Mouse (Mus musculus): Measurements from ENCODE around the gene Kctd11.

Kctd11 gene

GRCm38 (mm10) chr11:69880853-69881603, at the start of gene Kctd11:
Kctd11 (minus strand) TSS chr11:69881406.
- CTCF ChIA-PET: interaction anchor here (1.4 kb wide), 1 partner anchor 67 kb away, joined by 7 read pairs; the partner anchor contains the start of gene Slc2a4

- CTCF ChIA-PET: interaction anchor here (0.6 kb wide), 1 partner anchor 292 kb away, joined by 7 read pairs; no protein-coding TSS in a partner anchor
These were observed 49.0 kb upstream of the Kctd11 start for GRCm38 (mm10) chr11:69930176-69930575.

- CTCF ChIA-PET: no interaction called here
These were observed 48.5 kb upstream of the Kctd11 start for GRCm38 (mm10) chr11:69929712-69930111.

- CTCF ChIA-PET: interaction anchor here (0.6 kb wide), 2 partner anchors 33 to 119 kb away, joined by 6 to 27 read pairs; no protein-coding TSS in a partner anchor
These were observed 46.3 kb upstream of the Kctd11 start for GRCm38 (mm10) chr11:69927501-69927900.

- CTCF ChIA-PET: interaction anchor here (0.7 to 1.1 kb wide), 2 partner anchors 9 to 34 kb away, joined by 4 to 7 read pairs; no protein-coding TSS in a partner anchor
These were observed 41.6 kb upstream of the Kctd11 start for GRCm38 (mm10) chr11:69922796-69923195.

GRCm38 (mm10) chr11:69922012-69922756, 41.0 kb upstream of the Kctd11 start:
- CTCF ChIA-PET: interaction anchor here (0.5 to 2.6 kb wide), 4 partner anchors 10 to 40 kb away, joined by 3 to 7 read pairs (median 6); no protein-coding TSS in a partner anchor

- CTCF ChIA-PET: interaction anchor here (0.5 to 2.6 kb wide), 4 partner anchors 10 to 122 kb away, joined by 3 to 7 read pairs (median 4); no protein-coding TSS in a partner anchor
These were observed 40.2 kb upstream of the Kctd11 start, which contains the start of gene Eif5a for GRCm38 (mm10) chr11:69921114-69922011. Eif5a (minus strand) TSS chr11:69921958.

- CTCF ChIA-PET: interaction anchor here (0.6 to 2.6 kb wide), 4 partner anchors 11 to 121 kb away, joined by 3 to 7 read pairs (median 4); no protein-coding TSS in a partner anchor
These were observed 39.2 kb upstream of the Kctd11 start for GRCm38 (mm10) chr11:69920266-69921031.

- CTCF ChIA-PET: interaction anchor here (0.9 to 2.6 kb wide), 2 partner anchors 13 to 36 kb away, joined by 3 to 7 read pairs; no protein-coding TSS in a partner anchor
These were observed 38.6 kb upstream of the Kctd11 start for GRCm38 (mm10) chr11:69919661-69920265.

GRCm38 (mm10) chr11:69919053-69919452, 37.8 kb upstream of the Kctd11 start:
- CTCF ChIA-PET: no interaction called here

- CTCF ChIA-PET: no interaction called here
These were observed 36.9 kb upstream of the Kctd11 start for GRCm38 (mm10) chr11:69918118-69918517.

GRCm38 (mm10) chr11:69917379-69917948, 36.3 kb upstream of the Kctd11 start:
- CTCF ChIA-PET: interaction anchor here (0.8 kb wide), 1 partner anchor 23 kb away, joined by 3 read pairs; no protein-coding TSS in a partner anchor

GRCm38 (mm10) chr11:69916652-69917378, 35.6 kb upstream of the Kctd11 start:
- CTCF ChIA-PET: interaction anchor here (0.8 kb wide), 1 partner anchor 22 kb away, joined by 3 read pairs; no protein-coding TSS in a partner anchor

- CTCF ChIA-PET: no interaction called here
These were observed 34.7 kb upstream of the Kctd11 start for GRCm38 (mm10) chr11:69915667-69916627.

- CTCF ChIA-PET: interaction anchor here (1.1 kb wide), 1 partner anchor 14 kb away, joined by 12 read pairs; no protein-coding TSS in a partner anchor
These were observed 33.8 kb upstream of the Kctd11 start for GRCm38 (mm10) chr11:69914917-69915430.

- CTCF ChIA-PET: interaction anchor here (1.1 kb wide), 1 partner anchor 14 kb away, joined by 12 read pairs; no protein-coding TSS in a partner anchor
These were observed 33.2 kb upstream of the Kctd11 start for GRCm38 (mm10) chr11:69914372-69914764.

All from spleen, embryonic (tissue).